Mouse (Mus musculus) liver, embryonic 11.5 days (tissue): ENCODE measurements around the gene Ppp2ca. TPM values are rescaled to one million over a fixed set of nuclear protein-coding genes. Genes with fewer than 3 reads are reported as not detected.
"Not testable (repeated sequence)": the region's sequence is repeated elsewhere in the genome, so short reads cannot be mapped to it uniquely, and the experiment has no call there.

ENCODE experiments used
- ATAC-seq: fragments of 200-750 bp; cut with Nextera tagmentation; replicated peaks from 2 replicates; pipeline ENCODE4 v1.8.0; 2017; ENCODE audit warnings: moderate number of reproducible peaks, mild to moderate bottlenecking, moderate TSS enrichment, moderate library complexity; ENCODE audit not compliant: low FRiP score
- DNase-seq: peaks from one replicate; pipeline ENCODE4 v3.0.0-alpha.2; 2017; ENCODE audit warnings: low spot score
- H3K27ac ChIP-seq: fragments of 300-500 bp; sonication (generic); 2 replicates; pipeline ENCODE4 v1.5.1; 2014; ENCODE audit warnings: mild to moderate bottlenecking, low read depth, low read length, control low read depth
- H3K27me3 ChIP-seq: fragments of 300-500 bp; sonication (generic); replicated peaks from 2 replicates; pipeline ENCODE4 v1.6.1; 2014; ENCODE audit warnings: low read length, mixed read lengths; ENCODE audit not compliant: control insufficient read depth, insufficient read depth
- H3K36me3 ChIP-seq: fragments of 300-500 bp; sonication (generic); 2 replicates; pipeline ENCODE4 v1.6.1; 2014; ENCODE audit warnings: mild to moderate bottlenecking, low read length, moderate library complexity, mixed read lengths; ENCODE audit not compliant: control insufficient read depth, insufficient read depth
- H3K4me1 ChIP-seq: fragments of 300-500 bp; sonication (generic); replicated peaks from 2 replicates; pipeline ENCODE4 v1.6.1; 2014; ENCODE audit warnings: low read length, mixed read lengths; ENCODE audit not compliant: control insufficient read depth, insufficient read depth
- H3K4me2 ChIP-seq: fragments of 300-500 bp; sonication (generic); 2 replicates; pipeline ENCODE4 v1.6.1; 2014; ENCODE audit warnings: mild to moderate bottlenecking, control low read depth, moderate library complexity
- H3K4me3 ChIP-seq: fragments of 300-500 bp; sonication (generic); 2 replicates; pipeline ENCODE4 v1.5.1; 2014; ENCODE audit warnings: low read depth, low read length, control low read depth
- H3K9ac ChIP-seq: fragments of 300-500 bp; sonication (generic); 2 replicates; pipeline ENCODE4 v1.6.1; 2014; ENCODE audit warnings: low read depth, low read length, control low read depth
- H3K9me3 ChIP-seq: fragments of 300-500 bp; sonication (generic); 2 replicates; pipeline ENCODE4 v1.6.1; 2016; ENCODE audit warnings: low read length, inconsistent platforms, mixed read lengths; ENCODE audit not compliant: control insufficient read depth
- WGBS: fragments of 180-500 bp; shearing (Covaris S2); extraction: QIAGEN DNeasy Blood & Tissue Kit; methylation state at CpG from one replicate; pipeline ENCODE4 v1.1.7; 2014; 5-methylcytosine and 5-hydroxymethylcytosine counted together
- microRNA-seq: library from miRNA; unstranded; fragments of <30 nt; microRNA quantifications from one replicate; pipeline ENCODE4, GENCODE M21; 2017; ENCODE audit warnings: borderline number of aligned reads
- polyA plus RNA-seq: library from polyadenylated mRNA; unstranded; fragments of >200 nt; fragmentation: Nextera tagmentation; extraction: Ambion mirVana; gene quantifications from 2 replicates; pipeline ENCODE4 v1.2.1, GENCODE M21; 2014

The Ppp2ca gene
- polyA plus RNA-seq, 1 experiment from 2014 or later, result 69.4 TPM

DNA sequence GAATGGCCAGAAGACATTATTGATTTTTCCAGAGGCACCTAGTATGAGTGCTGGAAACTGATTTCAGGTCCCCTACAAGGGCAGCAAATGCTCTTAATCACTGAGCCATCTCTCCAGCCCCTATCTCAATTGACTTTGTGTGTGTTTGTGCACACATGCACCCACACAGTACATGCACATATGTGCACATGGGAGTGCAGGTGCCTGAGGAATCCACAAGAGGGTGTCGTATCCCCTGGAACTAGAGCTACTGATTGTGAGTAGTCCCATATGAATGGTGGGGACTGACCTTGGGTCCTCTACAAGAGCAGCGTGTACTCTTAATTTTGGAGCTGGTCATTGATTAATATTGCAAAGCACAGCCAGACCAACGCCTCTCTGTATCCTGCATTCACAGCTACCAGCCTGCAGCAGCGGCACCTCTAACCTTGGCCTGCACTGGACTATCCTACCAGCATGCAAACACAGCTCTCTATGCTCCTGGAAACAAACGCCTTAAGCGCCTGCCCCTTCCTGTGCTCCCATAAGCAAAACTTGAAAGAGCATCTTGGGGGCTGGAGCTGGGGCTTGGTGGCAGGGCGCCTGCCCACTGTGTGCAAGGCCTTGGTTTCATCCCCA, 32.1 kb downstream of the Ppp2ca start:
- H3K27me3 ChIP-seq, result no peaks in the 10 kb centered on the region
- no peak overlapping the region for H3K4me2 ChIP-seq
- DNase-seq (no peak), ATAC-seq (no peak)
- no peaks in the 10 kb centered on the region for H3K4me1 ChIP-seq
- 75% methylated on average over 7 of the region's 7 CpGs for WGBS
- no peak overlapping the region for H3K9ac ChIP-seq
- no peaks in the 10 kb centered on the region for H3K9me3 ChIP-seq
- H3K36me3 ChIP-seq, result no peaks in the 10 kb centered on the region; the same call in 1 of the 2 replicates
- no peak overlapping the region for H3K4me3 ChIP-seq
- H3K27ac ChIP-seq, result no peak overlapping the region

DNA sequence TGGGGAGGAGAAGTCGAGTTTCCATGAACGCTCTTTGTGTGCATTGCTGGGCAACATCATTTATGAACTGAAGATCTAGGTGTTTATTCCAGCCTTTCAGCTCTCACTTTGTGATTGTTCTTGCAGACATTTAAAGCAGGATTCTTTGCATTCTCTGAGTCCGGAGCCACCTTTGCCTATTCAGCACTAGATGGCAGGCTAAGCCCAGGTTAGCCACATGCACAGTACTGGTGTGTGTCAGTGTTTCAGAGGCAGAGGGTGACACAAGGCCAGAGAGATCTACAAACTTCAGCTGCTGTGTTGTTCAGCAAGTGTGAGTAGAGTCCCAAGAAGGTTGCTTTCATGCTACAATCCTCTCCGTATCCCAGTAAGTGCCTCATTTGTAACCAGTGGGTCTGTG, 45.2 kb downstream of the Ppp2ca start:
- DNase-seq, H3K4me3 ChIP-seq, H3K27ac ChIP-seq, H3K4me1 ChIP-seq, H3K9ac ChIP-seq, H3K36me3 ChIP-seq, H3K4me2 ChIP-seq, ATAC-seq, H3K27me3 ChIP-seq, H3K9me3 ChIP-seq: not testable (repeated sequence)
- 35% methylated on average over 4 of the region's 4 CpGs for WGBS

DNA sequence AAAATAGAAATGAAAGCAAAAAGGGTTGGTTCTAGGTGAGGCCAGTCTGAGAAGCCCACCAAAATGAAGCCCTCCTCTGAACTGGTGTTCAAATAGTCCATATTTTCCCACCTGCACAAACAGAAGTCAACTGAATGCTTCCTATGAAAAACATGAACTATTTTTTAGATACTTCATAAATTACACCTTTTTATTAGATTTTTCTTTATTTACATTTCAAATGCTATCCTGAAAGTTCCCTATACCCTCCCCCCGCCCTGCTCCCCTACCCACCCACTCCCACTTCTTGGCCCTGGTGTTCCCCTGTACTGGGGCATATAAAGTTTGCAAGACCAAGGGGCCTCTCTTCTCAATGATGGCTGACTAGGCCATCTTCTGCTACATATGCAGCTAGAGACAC, 46.9 kb downstream of the Ppp2ca start, which contains the start of gene Olfr1373:
Gene Olfr1373, minus strand, starts transcription at position 101 of the 400 bp plus-strand sequence.
- H3K4me2 ChIP-seq, DNase-seq, H3K27ac ChIP-seq, H3K4me3 ChIP-seq, H3K9me3 ChIP-seq, H3K36me3 ChIP-seq, H3K9ac ChIP-seq, H3K4me1 ChIP-seq, H3K27me3 ChIP-seq, ATAC-seq: not testable (repeated sequence)
- 80% methylated on average over 1 of the region's 1 CpGs for WGBS

DNA sequence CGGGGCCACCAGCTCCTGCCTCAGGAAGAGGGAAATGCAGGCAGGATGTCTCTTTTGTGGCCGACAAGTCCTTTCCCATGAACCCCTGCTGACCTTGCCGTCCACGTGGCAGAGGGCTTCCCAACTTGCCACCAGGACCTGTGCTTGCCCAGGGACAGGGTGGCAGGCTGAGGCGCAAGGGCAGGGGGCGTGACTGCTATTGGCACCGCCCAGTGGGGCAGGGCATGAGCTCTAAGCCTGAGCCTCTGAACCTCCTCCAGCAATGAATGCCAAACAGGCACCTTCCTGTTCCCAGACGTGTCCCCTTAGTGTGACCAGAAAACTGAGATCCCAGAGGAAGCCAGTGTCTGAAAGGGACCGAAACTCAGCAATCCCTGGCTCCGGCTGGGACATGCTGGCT, 65.4 kb downstream of the Ppp2ca start:
- Histone ChIP-seq H3K27me3 (peaks cover 41% of the 10 kb centered on the region), H3K27ac (no peak overlapping the region), H3K4me3 (no peak overlapping the region), H3K9me3 (no peaks in the 10 kb centered on the region), H3K36me3 (no peaks in the 10 kb centered on the region), H3K9ac (no peak overlapping the region), H3K4me2 (no peak overlapping the region), H3K4me1 (no peaks in the 10 kb centered on the region)
- no peak for DNase-seq
- ATAC-seq, result no peak
- 25% methylated on average over 10 of the region's 10 CpGs for WGBS

DNA sequence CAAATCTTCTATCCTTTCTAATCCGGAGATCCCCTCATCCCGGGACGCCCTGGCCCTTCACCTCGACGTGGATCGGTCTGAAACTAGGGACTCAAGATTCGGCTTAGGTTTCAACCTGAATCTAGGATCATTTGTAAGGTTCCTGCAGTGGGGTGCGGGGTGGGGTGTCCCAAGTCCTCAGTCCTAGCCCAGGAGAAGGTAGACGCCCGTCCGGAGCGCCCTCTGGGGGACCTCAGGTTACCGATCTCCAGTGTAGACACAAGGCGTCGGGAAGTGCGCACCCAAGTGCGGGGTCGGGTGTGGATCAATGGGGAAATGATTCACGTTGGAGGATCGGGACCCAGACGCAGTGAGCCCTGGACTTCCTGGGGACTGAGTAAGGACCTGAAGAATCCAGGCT, 68.6 kb downstream of the Ppp2ca start:
- ATAC-seq (no peak), DNase-seq (no peak)
- Histone ChIP-seq H3K27ac (no peak overlapping the region), H3K4me1 (no peaks in the 10 kb centered on the region), H3K4me2 (peak overlapping the region; percentile 68; the same call in 1 of the 2 replicates), H3K36me3 (no peaks in the 10 kb centered on the region), H3K9me3 (no peaks in the 10 kb centered on the region), H3K9ac (no peak overlapping the region), H3K4me3 (no peak overlapping the region; the same call in 1 of the 2 replicates), H3K27me3 (peaks cover 48% of the 10 kb centered on the region)
- WGBS, result 2% methylated on average over 21 of the region's 21 CpGs

DNA sequence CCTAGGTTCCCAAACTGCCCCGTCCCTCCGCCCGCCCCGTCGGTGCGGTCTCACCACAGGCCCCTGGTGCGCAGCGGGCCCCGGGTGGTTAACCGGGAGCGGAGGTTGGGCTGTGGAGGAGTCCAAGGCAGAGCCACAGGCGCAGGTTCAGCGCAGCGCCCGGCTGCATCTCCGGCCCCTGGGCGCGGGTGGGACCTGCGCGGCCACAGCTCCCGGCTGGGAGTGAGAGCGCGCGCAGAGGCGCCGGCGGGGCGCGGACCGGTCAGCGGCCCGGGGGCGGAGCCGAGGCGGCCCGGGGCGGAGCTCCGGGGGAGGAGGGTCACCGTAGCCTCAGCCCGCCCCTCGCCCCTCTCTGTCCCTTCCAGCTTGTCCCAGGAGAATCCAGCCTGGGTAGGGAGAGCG, 69.4 kb downstream of the Ppp2ca start:
- H3K27me3 ChIP-seq, result peaks cover 48% of the 10 kb centered on the region
- not testable (repeated sequence) for H3K9ac ChIP-seq, H3K36me3 ChIP-seq, H3K9me3 ChIP-seq, DNase-seq, H3K27ac ChIP-seq, H3K4me1 ChIP-seq
- H3K4me3 ChIP-seq, result peak overlapping the region; percentile 50
- ATAC-seq, result peak; percentile 51
- WGBS, result 3% methylated on average over 37 of the region's 42 CpGs
- peak overlapping the region; percentile 68 for H3K4me2 ChIP-seq

DNA sequence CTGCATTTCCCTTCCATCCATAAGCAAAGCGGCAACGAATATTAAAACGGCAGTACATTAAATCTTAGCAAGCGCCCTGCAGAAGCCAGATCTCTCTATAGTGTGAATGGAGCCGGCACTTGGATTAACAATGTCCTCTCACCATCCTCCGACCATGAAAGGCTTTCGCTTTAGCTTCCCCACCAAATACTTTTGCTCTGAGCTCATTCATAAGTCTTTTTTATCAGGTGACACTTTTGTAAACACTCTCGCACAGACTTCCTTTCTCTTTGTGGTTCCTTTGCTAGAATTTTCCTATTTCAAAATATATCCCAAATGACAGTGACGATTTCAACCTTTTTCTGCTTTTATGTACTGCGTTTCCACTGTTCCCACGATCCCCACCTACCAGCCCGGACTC, 70.0 kb downstream of the Ppp2ca start:
- H3K27me3 ChIP-seq, result peaks cover 48% of the 10 kb centered on the region
- DNase-seq (no peak), ATAC-seq (no peak)

More for the DNA sequence above, 70.0 kb downstream of the Ppp2ca start:
- Histone ChIP-seq H3K9ac (no peak overlapping the region), H3K4me2 (peak overlapping the region; percentile 68), H3K36me3 (no peaks in the 10 kb centered on the region), H3K4me3 (peak overlapping the region; percentile 50), H3K9me3 (no peaks in the 10 kb centered on the region), H3K4me1 (no peaks in the 10 kb centered on the region), H3K27ac (no peak overlapping the region)
- WGBS, result 13% methylated on average over 12 of the region's 12 CpGs

Small RNA genes within 50 kb of the gene (microRNA-seq; reads per million reads assigned to microRNA genes)
- gene Gm24157 (2.5 reads per million), gene Mir3061 (22.2 reads per million, percentile 33 among the genes with 10 or more reads in this experiment)

Other genes with a start within 250 kb of the Ppp2ca start
- 0.59 and 1.2 TPM in 2 replicates for gene Jade2, start 241.0 kb upstream of the Ppp2ca start, polyA plus RNA-seq
- gene Cdkn2aipnl, start 131.0 kb upstream of the Ppp2ca start, polyA plus RNA-seq, result 114 and 125 TPM in 2 replicates
- gene Ube2b, start 97.9 kb upstream of the Ppp2ca start, polyA plus RNA-seq, result 84.9 and 88.5 TPM in 2 replicates
- 3.4 and 3.8 TPM in 2 replicates for gene Cdkl3, start 94.5 kb upstream of the Ppp2ca start, polyA plus RNA-seq
- gene Olfr1373, start 46.8 kb downstream of the Ppp2ca start, polyA plus RNA-seq, result not detected in 2 replicates
- gene Olfr1371, start 115.3 kb downstream of the Ppp2ca start, polyA plus RNA-seq, result not detected in 2 replicates
- 503 and 546 TPM in 2 replicates for gene Skp1a, start 133.3 kb downstream of the Ppp2ca start, polyA plus RNA-seq
- gene Tcf7, start 184.3 kb downstream of the Ppp2ca start, polyA plus RNA-seq, result 6.6 and 6.8 TPM in 2 replicates